Mouse (Mus musculus) embryonic fibroblast, embryonic 13.5 days (primary cell): ENCODE measurements around the gene Rps6ka5. TPM values are rescaled to one million over a fixed set of nuclear protein-coding genes. Genes with fewer than 3 reads are reported as not detected.
A peak's percentile ranks its signal among the peaks of the same experiment; 100 is the strongest.

Experiments
- H3K27ac ChIP-seq: 2 replicates; pipeline ENCODE4 v1.5.1; 2012; ENCODE audit warnings: low read length, control low read depth, inconsistent platforms; ENCODE audit not compliant: insufficient read depth
- H3K4me1 ChIP-seq: 2 replicates; pipeline ENCODE4 v1.6.1; 2011; ENCODE audit warnings: low read length; ENCODE audit not compliant: control insufficient read depth, insufficient read depth
- H3K4me3 ChIP-seq: 2 replicates; pipeline ENCODE4 v1.5.1; 2011; ENCODE audit warnings: mild to moderate bottlenecking, control low read depth, low read length; ENCODE audit not compliant: insufficient read depth
- CTCF ChIP-seq: IDR thresholded peaks from 2 replicates; pipeline ENCODE4 v1.5.1; 2011; ENCODE audit warnings: mild to moderate bottlenecking, control low read depth, low read length, moderate library complexity, borderline replicate concordance; ENCODE audit not compliant: insufficient read depth
- POLR2A ChIP-seq: IDR thresholded peaks from 2 replicates; pipeline ENCODE4 v1.6.1; 2011; ENCODE audit warnings: low read depth, mild to moderate bottlenecking, control low read depth, low read length, moderate library complexity
- polyA plus RNA-seq: library from polyadenylated mRNA; stranded (reverse); fragments of >200 nt; gene quantifications from 2 replicates; pipeline ENCODE4 v1.2.4, GENCODE M21; 2011; ENCODE audit warnings: low read depth; ENCODE audit not compliant: missing spikeins, insufficient read length

The Rps6ka5 gene
- polyA plus RNA-seq, 1 experiment: 4.7 TPM

- TF ChIP-seq POLR2A (no peak), CTCF (no peak)
- no peak overlapping the region for H3K27ac ChIP-seq
- H3K4me3 ChIP-seq: no peak overlapping the region
- no peaks in the 10 kb centered on the region for H3K4me1 ChIP-seq
Observed at GRCm38 (mm10) chr12:100613878-100614277, 112.9 kb downstream of the Rps6ka5 start.

- no peak overlapping the region for H3K27ac ChIP-seq
- no peak for TF ChIP-seq POLR2A
- no peak for TF ChIP-seq CTCF
- H3K4me3 ChIP-seq: no peak overlapping the region
- no peaks in the 10 kb centered on the region for H3K4me1 ChIP-seq
Observed at GRCm38 (mm10) chr12:100613192-100613700, 113.5 kb downstream of the Rps6ka5 start.

GRCm38 (mm10) chr12:100609766-100610165 is 117.0 kb downstream of the Rps6ka5 start:
- Histone ChIP-seq H3K27ac (no peak overlapping the region), H3K4me3 (no peak overlapping the region), H3K4me1 (no peaks in the 10 kb centered on the region)
- TF ChIP-seq POLR2A (no peak), CTCF (no peak)

- TF ChIP-seq POLR2A (no peak), CTCF (no peak)
- no peaks in the 10 kb centered on the region for H3K4me1 ChIP-seq
- no peak overlapping the region for H3K27ac ChIP-seq
- no peak overlapping the region for H3K4me3 ChIP-seq
Observed at GRCm38 (mm10) chr12:100609064-100609463, 117.7 kb downstream of the Rps6ka5 start.

- H3K4me1 ChIP-seq: no peaks in the 10 kb centered on the region
- no peak for TF ChIP-seq POLR2A
- no peak for TF ChIP-seq CTCF
- no peak overlapping the region for H3K27ac ChIP-seq
- no peak overlapping the region for H3K4me3 ChIP-seq
Observed at GRCm38 (mm10) chr12:100606733-100607132, 120.0 kb downstream of the Rps6ka5 start.

- H3K4me1 ChIP-seq: no peaks in the 10 kb centered on the region
- no peak overlapping the region for H3K4me3 ChIP-seq
- TF ChIP-seq POLR2A (no peak), CTCF (no peak)
- no peak overlapping the region for H3K27ac ChIP-seq
Observed at GRCm38 (mm10) chr12:100605596-100605995, 121.2 kb downstream of the Rps6ka5 start.

- Histone ChIP-seq H3K27ac (no peak overlapping the region), H3K4me1 (no peaks in the 10 kb centered on the region), H3K4me3 (no peak overlapping the region)
- no peak for TF ChIP-seq POLR2A
- peak; percentile 90; the same call in 1 of the 2 replicates for TF ChIP-seq CTCF
Observed at GRCm38 (mm10) chr12:100604540-100604939, 122.2 kb downstream of the Rps6ka5 start.

- Histone ChIP-seq H3K27ac (no peak overlapping the region), H3K4me3 (no peak overlapping the region), H3K4me1 (no peaks in the 10 kb centered on the region)
- TF ChIP-seq POLR2A: no peak
- TF ChIP-seq CTCF: no peak
Observed at GRCm38 (mm10) chr12:100594700-100595099, 132.1 kb downstream of the Rps6ka5 start.

GRCm38 (mm10) chr12:100586601-100587000 is 140.2 kb downstream of the Rps6ka5 start:
- no peak for TF ChIP-seq CTCF
- TF ChIP-seq POLR2A: no peak
- no peak overlapping the region for H3K27ac ChIP-seq
- H3K4me3 ChIP-seq: no peak overlapping the region
- H3K4me1 ChIP-seq: no peaks in the 10 kb centered on the region

- H3K27ac ChIP-seq: no peak overlapping the region
- H3K4me3 ChIP-seq: no peak overlapping the region
- TF ChIP-seq CTCF (no peak), POLR2A (no peak)
- H3K4me1 ChIP-seq: no peaks in the 10 kb centered on the region
Observed at GRCm38 (mm10) chr12:100579221-100579620, 147.6 kb downstream of the Rps6ka5 start.

- Histone ChIP-seq H3K4me1 (no peaks in the 10 kb centered on the region), H3K27ac (no peak overlapping the region), H3K4me3 (no peak overlapping the region)
- no peak for TF ChIP-seq CTCF
- TF ChIP-seq POLR2A: no peak
Observed at GRCm38 (mm10) chr12:100578291-100578690, 148.5 kb downstream of the Rps6ka5 start.

GRCm38 (mm10) chr12:100575739-100576138 is 151.0 kb downstream of the Rps6ka5 start:
- Histone ChIP-seq H3K27ac (no peak overlapping the region), H3K4me1 (no peaks in the 10 kb centered on the region), H3K4me3 (no peak overlapping the region)
- TF ChIP-seq POLR2A (no peak), CTCF (no peak)
